Mouse (Mus musculus): ENCODE results near the gene Hspa5.
"Not testable (repeated sequence)": the region's sequence is repeated elsewhere in the genome, so short reads cannot be mapped to it uniquely, and the experiment has no call there.

Gene Hspa5

GRCm38 (mm10) chr2:34771368-34772226, at the start of gene Hspa5:
Gene Hspa5, plus strand, starts transcription at chr2:34771970.
- DNase-seq (ENCODE audit: low read depth, low spot score) = peak; percentile 100

- no peak for DNase-seq (ENCODE audit: low read depth, low spot score)
These were observed 46.5 kb upstream of the Hspa5 start for GRCm38 (mm10) chr2:34725269-34725668.

DNA sequence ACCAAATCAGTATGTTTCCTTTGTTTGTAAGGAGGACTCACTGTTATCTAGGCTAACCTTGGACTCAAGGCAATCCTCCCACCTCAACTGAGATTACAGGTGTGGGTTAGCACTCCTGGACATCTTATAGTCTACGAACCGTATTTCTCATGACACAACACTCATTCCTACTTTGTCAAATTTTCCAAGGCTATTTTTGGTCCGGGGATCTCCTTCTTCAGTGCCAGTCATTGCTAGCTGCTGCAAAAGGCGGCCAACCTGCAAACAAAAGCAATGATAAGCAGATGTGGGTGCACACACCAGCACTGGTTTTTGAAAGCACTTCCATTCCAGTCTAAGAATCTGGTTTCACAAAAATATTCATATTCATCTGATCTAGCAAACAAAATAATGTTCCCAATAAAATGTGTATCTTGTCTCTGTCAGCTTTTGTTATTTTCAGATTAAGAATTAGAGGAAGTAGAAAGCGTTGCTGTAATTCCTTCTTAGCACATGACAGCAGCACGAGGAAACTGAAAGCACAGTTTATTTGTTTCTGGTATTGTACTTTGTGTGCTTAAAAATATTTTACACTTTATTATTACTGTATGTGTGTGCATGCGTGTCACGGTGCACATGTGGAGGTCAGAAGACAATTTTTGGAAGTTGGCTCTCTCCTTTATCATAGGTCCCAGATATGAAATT, 44.6 kb upstream of the Hspa5 start:
- DNase-seq (ENCODE audit: low read depth, low spot score) = no peak

DNA sequence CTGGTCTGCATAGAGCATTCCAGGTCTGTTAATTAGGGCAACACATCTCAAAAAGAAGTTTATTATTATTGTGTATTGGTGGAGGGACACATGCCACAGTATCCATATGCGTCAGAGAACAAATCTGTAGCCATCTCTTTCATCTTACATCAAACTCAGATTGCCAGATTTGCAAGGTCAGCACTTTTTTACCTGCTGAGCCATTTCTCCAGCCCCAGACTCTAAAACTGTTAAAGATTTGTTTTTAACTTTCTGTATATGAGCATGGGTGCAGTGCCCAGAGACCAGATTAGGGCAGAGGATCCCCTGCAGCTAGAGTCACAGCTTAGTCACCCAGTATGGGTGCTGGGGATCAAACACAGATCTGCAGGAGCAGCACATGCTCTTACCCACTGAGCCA, 35.1 kb upstream of the Hspa5 start:
- DNase-seq (ENCODE audit: low read depth, low spot score) = no peak

- DNase-seq (ENCODE audit: low read depth, low spot score) = no peak
These were observed 33.9 kb upstream of the Hspa5 start for GRCm38 (mm10) chr2:34737911-34738310.

DNA sequence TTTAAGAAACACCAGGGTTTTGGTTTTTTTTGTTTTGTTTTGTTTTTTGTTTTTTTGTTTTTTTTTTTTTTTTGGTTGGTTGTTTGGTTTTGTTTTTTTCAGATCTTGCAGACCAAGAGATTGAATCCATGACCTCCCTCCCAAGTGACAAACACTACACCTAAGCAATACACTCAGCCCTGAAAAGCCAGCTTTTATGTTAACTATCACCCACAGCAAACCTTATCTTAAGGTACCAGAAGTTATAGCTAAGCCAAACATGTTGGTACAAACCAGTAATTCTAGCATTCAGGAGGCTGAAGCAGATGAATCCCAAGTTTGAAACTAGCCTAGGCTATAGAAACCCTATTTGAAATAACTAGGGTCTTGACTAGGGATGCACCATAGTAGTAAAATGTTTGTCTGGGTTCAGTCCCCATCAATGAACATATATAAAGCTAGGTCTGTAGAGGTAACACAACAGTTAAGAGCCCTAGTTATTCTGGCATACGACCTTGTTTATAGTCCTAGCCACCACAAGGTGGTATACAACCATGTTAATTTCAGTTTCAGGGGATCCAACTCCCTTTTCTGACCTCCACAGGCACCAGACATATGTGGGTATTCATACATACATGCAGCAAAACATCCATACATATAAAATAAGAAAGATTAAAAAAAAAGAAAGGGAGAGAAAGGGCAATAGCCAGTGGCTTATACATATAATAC, 31.9 kb upstream of the Hspa5 start:
- no peak for DNase-seq (ENCODE audit: low read depth, low spot score)

- DNase-seq (ENCODE audit: low read depth, low spot score) = no peak
These were observed 30.2 kb upstream of the Hspa5 start for GRCm38 (mm10) chr2:34741390-34742159.

DNA sequence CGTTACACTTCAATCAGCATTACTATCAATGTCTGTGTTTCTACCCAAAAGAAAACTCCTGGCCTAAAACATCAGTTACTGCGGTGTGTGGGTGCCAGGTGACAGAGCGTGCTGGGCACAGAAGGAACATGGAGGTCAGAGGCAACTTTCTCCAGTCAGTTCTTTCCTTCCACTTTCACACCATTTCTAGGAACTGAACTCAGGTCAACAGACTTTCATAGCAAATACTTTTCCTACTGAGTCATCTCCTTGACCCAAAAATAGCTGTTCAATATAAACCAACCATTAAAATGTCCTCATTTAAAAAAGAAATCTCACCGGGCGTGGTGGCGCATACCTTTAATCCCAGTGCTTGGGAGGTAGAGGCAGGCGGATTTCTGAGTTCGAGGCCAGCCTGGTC, 29.1 kb upstream of the Hspa5 start:
- no peak for DNase-seq (ENCODE audit: low read depth, low spot score)

- DNase-seq (ENCODE audit: low read depth, low spot score) = peak; percentile 47
These were observed 27.3 kb upstream of the Hspa5 start for GRCm38 (mm10) chr2:34744476-34744875.

DNA sequence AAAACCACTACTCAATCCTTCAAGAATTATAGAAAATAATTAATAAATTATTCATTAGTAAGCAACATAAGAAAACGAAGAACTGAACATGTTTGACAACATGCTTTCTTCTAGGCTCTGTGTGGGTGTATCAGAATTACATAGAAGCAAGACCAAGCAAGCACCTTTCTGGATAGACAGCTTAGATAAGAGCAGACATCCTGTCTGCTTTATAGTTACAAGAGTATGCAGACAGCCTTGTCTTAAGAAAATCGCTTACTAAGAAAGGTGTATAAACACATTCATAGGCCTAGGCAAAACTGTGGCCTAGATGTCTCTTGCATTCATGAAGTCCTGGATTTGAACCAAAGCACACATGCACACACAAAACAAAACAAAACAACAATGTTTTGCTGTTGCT, 26.1 kb upstream of the Hspa5 start:
- DNase-seq (ENCODE audit: low read depth, low spot score) = peak; percentile 25

GRCm38 (mm10) chr2:34748479-34748878, 23.3 kb upstream of the Hspa5 start:
- no peak for DNase-seq (ENCODE audit: low read depth, low spot score)

DNA sequence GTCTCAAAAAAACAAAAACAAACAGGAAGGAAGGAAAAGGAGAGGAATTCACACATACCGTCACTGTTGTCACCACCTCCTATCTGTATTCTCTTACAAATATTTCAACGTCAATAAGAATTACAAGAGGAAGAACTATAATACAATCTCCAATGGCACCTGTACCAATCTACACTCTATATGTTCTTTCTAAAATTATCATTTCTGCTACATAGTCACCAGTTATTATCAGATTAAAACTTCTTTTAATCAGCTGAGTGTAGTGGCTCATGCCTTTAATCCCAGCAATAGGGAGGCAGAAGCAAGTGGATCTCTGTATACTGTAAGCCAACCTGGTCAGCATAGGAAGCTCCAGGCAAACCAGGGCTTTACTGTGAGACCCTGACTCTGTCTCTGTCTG, 21.5 kb upstream of the Hspa5 start:
- DNase-seq (ENCODE audit: low read depth, low spot score) = no peak

- peak; percentile 89 for DNase-seq (ENCODE audit: low read depth, low spot score)
These were observed 17.8 kb upstream of the Hspa5 start for GRCm38 (mm10) chr2:34753811-34754550.

DNA sequence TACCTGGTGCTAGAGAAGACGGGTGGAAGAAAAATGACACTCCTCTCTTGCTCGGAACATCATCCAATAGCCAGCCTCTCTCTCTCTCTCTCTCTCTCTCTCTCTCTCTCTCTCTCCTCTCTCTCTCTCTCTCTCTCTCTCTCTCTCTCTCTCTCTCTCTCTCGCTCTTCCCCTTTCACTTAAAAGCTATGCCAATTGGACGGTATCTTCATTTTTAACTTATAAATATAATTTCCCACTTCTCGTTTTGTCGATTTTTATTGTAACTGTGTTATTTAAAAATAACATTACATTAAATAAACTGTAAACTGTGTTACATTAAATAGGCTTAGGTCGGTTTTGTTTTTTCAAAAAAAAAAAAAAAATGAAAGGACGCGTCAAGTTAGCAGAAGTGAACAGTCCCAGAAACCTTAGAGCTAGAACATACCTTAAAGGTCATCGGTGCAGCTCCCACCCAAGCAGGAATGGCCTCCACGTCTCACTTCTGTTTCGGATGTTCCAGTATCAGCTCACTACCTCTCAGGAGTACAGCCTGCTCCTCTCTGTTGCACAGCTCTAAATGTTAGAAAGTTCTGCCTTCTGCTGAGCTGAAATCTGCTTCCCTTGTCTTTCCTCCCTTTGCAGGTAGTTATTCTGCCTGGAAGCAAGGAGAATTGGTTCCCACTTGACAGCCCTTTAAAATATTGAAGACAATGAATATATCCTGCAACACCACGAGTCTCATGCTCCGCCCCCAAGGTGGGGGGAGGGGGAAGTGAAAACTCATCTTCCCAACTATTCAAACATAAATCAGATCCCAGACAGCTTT, 17.0 kb upstream of the Hspa5 start, which contains the start of gene Gapvd1:
TSS of gene Gapvd1 (minus strand) at position 682 of the 808 bp plus-strand sequence.
- DNase-seq (ENCODE audit: low read depth, low spot score) = peak; percentile 39

- no peak for DNase-seq (ENCODE audit: low read depth, low spot score)
These were observed 14.4 kb upstream of the Hspa5 start for GRCm38 (mm10) chr2:34757341-34757740.

DNA sequence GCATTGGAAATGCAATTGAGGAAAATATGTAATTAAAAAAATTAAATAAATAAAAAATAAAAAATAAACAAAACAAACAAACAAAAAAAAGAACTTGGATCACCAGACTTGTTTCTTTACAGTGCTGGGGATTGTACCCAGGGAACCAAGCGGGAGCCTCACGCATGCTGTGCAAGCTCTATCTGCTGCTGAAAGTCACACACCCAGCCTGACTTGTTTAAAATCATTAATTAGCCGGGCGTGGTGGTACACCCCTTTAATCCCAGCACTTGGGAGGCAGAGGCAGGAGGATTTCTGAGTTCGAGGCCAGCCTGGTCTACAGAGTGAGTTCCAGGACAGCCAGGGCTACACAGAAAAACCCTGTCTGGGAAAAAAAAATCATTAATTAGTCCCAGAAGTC, 10.5 kb upstream of the Hspa5 start:
- not testable (repeated sequence) for DNase-seq (ENCODE audit: low read depth, low spot score)

GRCm38 (mm10) chr2:34762174-34762573, 9.6 kb upstream of the Hspa5 start:
- no peak for DNase-seq (ENCODE audit: low read depth, low spot score)

DNA sequence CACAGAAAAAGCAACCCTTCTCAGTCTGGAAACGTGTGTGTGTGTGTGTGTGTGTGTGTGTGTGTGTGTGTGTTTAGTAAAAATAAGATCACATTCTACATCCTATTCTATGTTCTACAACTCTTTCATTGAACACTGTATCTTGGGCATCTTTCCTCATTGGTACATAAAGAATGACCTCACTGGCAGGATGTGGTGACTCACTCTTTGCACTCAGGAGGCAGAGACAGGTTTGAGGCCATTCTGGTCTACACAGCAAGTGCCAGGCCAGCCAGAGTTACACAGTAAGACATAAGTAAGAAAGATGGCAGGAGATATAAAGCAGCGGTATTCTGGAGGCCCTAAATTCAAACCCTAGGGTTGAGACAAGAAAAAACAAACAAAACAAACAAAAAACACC, 8.9 kb upstream of the Hspa5 start:
- DNase-seq (ENCODE audit: low read depth, low spot score) = peak; percentile 29

- no peak for DNase-seq (ENCODE audit: low read depth, low spot score)
These were observed 7.0 kb upstream of the Hspa5 start for GRCm38 (mm10) chr2:34764801-34765200.

DNA sequence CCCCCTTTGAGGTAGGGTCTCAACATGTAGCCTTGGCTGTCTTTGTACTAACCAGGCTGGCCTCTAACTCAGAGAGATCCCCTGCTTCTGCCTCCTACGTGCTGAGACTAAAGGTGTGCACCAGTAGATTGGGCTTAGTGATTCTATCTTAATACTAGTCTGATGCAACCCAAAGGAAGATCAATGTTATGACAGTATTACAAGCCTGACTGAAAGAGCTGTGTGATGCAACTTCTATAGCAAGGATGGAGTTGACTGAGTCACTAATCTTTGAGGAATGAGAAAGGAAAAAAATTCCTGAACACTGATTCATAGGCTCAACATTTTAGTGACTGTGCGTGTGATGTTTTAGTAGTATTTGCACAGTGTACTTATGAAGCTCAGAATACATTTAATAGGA, 1.7 kb upstream of the Hspa5 start:
- DNase-seq (ENCODE audit: low read depth, low spot score) = no peak

Measured in CD4-positive helper T cell, adult 2 months (primary cell).